Mouse (Mus musculus) heart, embryonic 11.5 days (tissue): ENCODE data around the gene Atp8a2. TPM values are rescaled to one million over a fixed set of nuclear protein-coding genes. Genes with fewer than 3 reads are reported as not detected.
A peak's percentile ranks its signal among the peaks of the same experiment; 100 is the strongest.

ENCODE experiments used
- ATAC-seq: fragments of 200-750 bp; cut with Nextera tagmentation; replicated peaks from 2 replicates; pipeline ENCODE4 v1.8.0; 2017; ENCODE audit warnings: moderate library complexity; ENCODE audit not compliant: insufficient number of reproducible peaks, low FRiP score, low TSS enrichment
- H3K27ac ChIP-seq: fragments of 300-500 bp; sonication (generic); 2 replicates; pipeline ENCODE4 v1.5.1; 2014; ENCODE audit warnings: mild to moderate bottlenecking, low read depth, low read length
- H3K27me3 ChIP-seq: fragments of 300-500 bp; sonication (generic); 2 replicates; pipeline ENCODE4 v1.6.1; 2014; ENCODE audit warnings: mild to moderate bottlenecking, low read length, mixed read lengths; ENCODE audit not compliant: control insufficient read depth, insufficient read depth
- H3K36me3 ChIP-seq: fragments of 300-500 bp; sonication (generic); 2 replicates; pipeline ENCODE4 v1.6.1; 2014; ENCODE audit warnings: mild to moderate bottlenecking, low read length, moderate library complexity, mixed read lengths; ENCODE audit not compliant: control insufficient read depth, insufficient read depth
- H3K4me1 ChIP-seq: fragments of 300-500 bp; sonication (generic); 2 replicates; pipeline ENCODE4 v1.6.1; 2014; ENCODE audit warnings: low read length; ENCODE audit not compliant: control insufficient read depth, insufficient read depth
- H3K4me2 ChIP-seq: fragments of 300-500 bp; sonication (generic); 2 replicates; pipeline ENCODE4 v1.6.1; 2014; ENCODE audit warnings: mild to moderate bottlenecking, moderate library complexity
- H3K4me3 ChIP-seq: fragments of 300-500 bp; sonication (generic); 2 replicates; pipeline ENCODE4 v1.5.1; 2014; ENCODE audit warnings: low read depth, low read length
- H3K9ac ChIP-seq: fragments of 300-500 bp; sonication (generic); 2 replicates; pipeline ENCODE4 v1.6.1; 2014; ENCODE audit warnings: mild to moderate bottlenecking, low read depth, low read length, moderate library complexity
- H3K9me3 ChIP-seq: fragments of 300-500 bp; sonication (generic); replicated peaks from 2 replicates; pipeline ENCODE4 v1.6.1; 2016; ENCODE audit warnings: low read length; ENCODE audit not compliant: control insufficient read depth
- WGBS: fragments of 180-500 bp; shearing (Covaris S2); extraction: QIAGEN DNeasy Blood & Tissue Kit; methylation state at CpG from one replicate; pipeline ENCODE4 v1.1.7; 2014; ENCODE audit not compliant: insufficient replicate concordance; 5-methylcytosine and 5-hydroxymethylcytosine counted together
- polyA plus RNA-seq: library from polyadenylated mRNA; unstranded; fragments of >200 nt; fragmentation: Nextera tagmentation; extraction: Ambion mirVana; gene quantifications from 2 replicates; pipeline ENCODE4 v1.2.1, GENCODE M21; 2014

The Atp8a2 gene
- polyA plus RNA-seq, 1 experiment from 2014 or later = 6.8 TPM

DNA sequence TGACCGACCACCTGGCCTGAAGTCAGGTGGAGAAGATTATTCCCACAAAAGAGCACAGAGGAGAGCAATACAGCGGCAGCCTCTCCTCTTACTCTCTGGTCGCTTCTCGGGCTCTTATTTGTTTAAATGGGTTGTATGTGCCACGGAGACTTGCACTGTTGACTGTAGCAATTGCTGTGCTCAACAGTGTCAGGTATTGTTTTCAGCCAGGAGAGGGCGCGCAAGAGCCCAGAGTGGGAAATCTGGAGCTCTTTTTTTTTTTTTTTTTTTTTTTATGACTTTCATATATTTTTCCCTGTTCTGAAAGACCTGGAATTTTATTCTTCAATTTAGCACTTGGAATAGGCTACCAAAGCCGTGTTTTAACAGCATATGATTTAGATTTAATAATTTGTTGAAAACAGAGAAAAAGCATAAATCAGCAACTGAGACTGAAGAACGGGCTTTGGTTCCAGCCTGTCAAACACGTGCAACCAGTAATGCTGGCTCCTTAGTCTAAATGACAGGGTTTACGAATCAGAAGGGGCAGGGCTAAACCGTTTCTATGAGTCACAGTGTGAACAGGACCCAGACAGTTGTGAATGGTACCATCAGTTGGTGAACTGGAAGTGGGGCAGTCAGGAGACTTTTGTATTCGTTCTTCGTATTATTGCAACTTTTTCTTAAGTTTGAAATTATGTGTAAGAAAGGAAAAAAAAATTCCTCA is 583.9 kb downstream of the Atp8a2 start:
- WGBS = 53% methylated on average over 14 of the region's 14 CpGs
- H3K27me3 ChIP-seq = no peaks in the 10 kb centered on the region

DNA sequence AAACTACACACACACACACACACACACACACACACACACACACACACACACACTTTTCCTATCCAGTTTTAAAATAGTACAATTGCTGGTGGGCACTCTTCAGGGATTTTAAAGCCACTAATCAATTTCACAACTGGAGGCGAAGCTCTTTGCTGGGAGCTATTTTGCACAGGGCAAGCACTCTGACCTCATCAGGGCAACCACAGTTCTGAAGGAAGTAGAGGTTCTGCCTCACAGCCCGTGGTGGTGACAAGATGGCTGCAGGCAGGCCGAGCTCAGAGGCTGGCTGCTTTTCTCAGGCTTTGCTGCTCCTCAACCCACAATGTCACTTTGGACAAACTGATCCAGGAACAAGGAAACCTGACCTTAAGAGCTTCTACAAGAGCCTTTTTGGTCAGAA is 590.0 kb downstream of the Atp8a2 start:
- Histone ChIP-seq H3K27me3 (no peaks in the 10 kb centered on the region), H3K4me3 (no peak overlapping the region), H3K4me1 (no peaks in the 10 kb centered on the region), H3K36me3 (no peaks in the 10 kb centered on the region), H3K9ac (no peak overlapping the region), H3K27ac (no peak overlapping the region), H3K9me3 (no peaks in the 10 kb centered on the region), H3K4me2 (no peak overlapping the region)
- ATAC-seq = no peak
- WGBS = 46% methylated on average over 3 of the region's 3 CpGs

More for the DNA sequence above, 583.9 kb downstream of the Atp8a2 start:
- Histone ChIP-seq H3K4me2 (no peak overlapping the region), H3K27ac (no peak overlapping the region), H3K4me3 (no peak overlapping the region), H3K9me3 (no peaks in the 10 kb centered on the region), H3K36me3 (no peaks in the 10 kb centered on the region), H3K9ac (no peak overlapping the region), H3K4me1 (no peaks in the 10 kb centered on the region)
- no peak for ATAC-seq

GRCm38 (mm10) chr14:59605671-59606353 is 591.2 kb downstream of the Atp8a2 start:
- no peak overlapping the region for H3K4me2 ChIP-seq
- no peak for ATAC-seq
- no peaks in the 10 kb centered on the region for H3K27me3 ChIP-seq
- 17% methylated on average over 5 of the region's 5 CpGs for WGBS
- H3K9me3 ChIP-seq = no peaks in the 10 kb centered on the region
- no peaks in the 10 kb centered on the region for H3K36me3 ChIP-seq
- no peaks in the 10 kb centered on the region for H3K4me1 ChIP-seq
- H3K9ac ChIP-seq = no peak overlapping the region
- no peak overlapping the region for H3K27ac ChIP-seq
- H3K4me3 ChIP-seq = no peak overlapping the region

- Histone ChIP-seq H3K4me3 (no peak overlapping the region), H3K4me2 (no peak overlapping the region), H3K36me3 (no peaks in the 10 kb centered on the region), H3K27ac (no peak overlapping the region), H3K9me3 (no peaks in the 10 kb centered on the region), H3K4me1 (no peaks in the 10 kb centered on the region), H3K27me3 (no peaks in the 10 kb centered on the region), H3K9ac (no peak overlapping the region)
- no peak for ATAC-seq
- WGBS = 68% methylated on average over 5 of the region's 5 CpGs
Observed at GRCm38 (mm10) chr14:59604002-59604645, 592.9 kb downstream of the Atp8a2 start.

DNA sequence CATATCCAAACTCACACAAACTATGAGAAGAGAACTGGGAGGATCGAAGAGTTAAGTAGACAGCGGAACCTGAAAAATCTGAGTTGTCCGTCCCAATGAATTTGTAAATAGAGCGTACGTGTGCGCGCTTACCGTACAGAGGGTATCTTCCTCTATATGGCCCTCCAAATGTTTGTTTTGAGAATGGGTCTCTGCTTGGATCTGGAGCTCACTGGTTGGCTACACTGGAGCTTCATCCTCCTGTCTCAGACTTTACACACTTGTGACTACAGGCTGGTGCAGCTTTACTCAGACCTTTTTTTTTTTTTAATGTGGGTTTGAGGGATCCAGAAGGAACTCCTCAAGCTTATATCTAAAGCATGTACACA is 598.7 kb downstream of the Atp8a2 start:
- Histone ChIP-seq H3K9ac (peak overlapping the region; percentile 86), H3K4me2 (peak overlapping the region; percentile 57), H3K9me3 (no peaks in the 10 kb centered on the region), H3K36me3 (peaks cover 2% of the 10 kb centered on the region; the same call in 1 of the 2 replicates), H3K4me3 (peak overlapping the region; percentile 90), H3K27me3 (no peaks in the 10 kb centered on the region), H3K4me1 (peaks cover 7% of the 10 kb centered on the region), H3K27ac (peak overlapping the region; percentile 13; the same call in 1 of the 2 replicates)
- 6% methylated on average over 8 of the region's 8 CpGs for WGBS
- ATAC-seq = no peak

- WGBS = under 1% methylated on average over 46 of the region's 48 CpGs
- ATAC-seq = peak; percentile 88
- H3K4me1 ChIP-seq = peaks cover 7% of the 10 kb centered on the region
- peak within 1 kb of the TSS; percentile 54 for H3K27ac ChIP-seq
- H3K4me2 ChIP-seq = peak within 1 kb of the TSS; percentile 89
- no peaks in the 10 kb centered on the region for H3K9me3 ChIP-seq
- H3K27me3 ChIP-seq = no peaks in the 10 kb centered on the region
- peak within 1 kb of the TSS; percentile 86 for H3K9ac ChIP-seq
- peaks cover 2% of the 10 kb centered on the region; the same call in 1 of the 2 replicates for H3K36me3 ChIP-seq
- peak within 1 kb of the TSS; percentile 90 for H3K4me3 ChIP-seq
Observed at GRCm38 (mm10) chr14:59597398-59598259, 599.4 kb downstream of the Atp8a2 start, which contains the start of gene Cdadc1. Gene Cdadc1, minus strand, starts transcription at chr14:59597959.

- no peaks in the 10 kb centered on the region for H3K9me3 ChIP-seq
- no peaks in the 10 kb centered on the region for H3K27me3 ChIP-seq
- peaks cover 2% of the 10 kb centered on the region; the same call in 1 of the 2 replicates for H3K36me3 ChIP-seq
- WGBS = 88% methylated on average over 3 of the region's 3 CpGs
- no peak overlapping the region for H3K27ac ChIP-seq
- peaks cover 7% of the 10 kb centered on the region for H3K4me1 ChIP-seq
- ATAC-seq = no peak
- no peak overlapping the region for H3K4me2 ChIP-seq
- no peak overlapping the region for H3K4me3 ChIP-seq
- no peak overlapping the region for H3K9ac ChIP-seq
Observed at GRCm38 (mm10) chr14:59594988-59595387, 602.0 kb downstream of the Atp8a2 start.

DNA sequence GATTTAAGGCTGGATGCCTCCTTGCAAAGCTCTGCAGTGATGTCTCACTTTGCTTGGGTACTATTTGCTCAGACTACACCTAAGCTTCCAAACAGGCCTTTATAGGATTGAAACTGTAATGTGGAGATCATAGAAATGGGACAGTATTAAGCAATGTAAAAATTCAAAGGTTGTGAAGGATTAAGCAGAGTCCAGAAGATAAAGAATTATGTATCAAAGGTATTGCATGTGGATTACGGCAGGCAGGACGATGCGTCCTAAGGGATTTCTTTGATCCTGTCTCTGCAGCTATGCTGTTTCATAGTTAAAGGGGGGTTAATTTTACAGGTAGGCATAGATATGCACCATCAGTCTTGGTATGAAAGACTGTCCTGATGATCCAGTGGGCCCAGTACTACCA is 604.4 kb downstream of the Atp8a2 start:
- H3K27ac ChIP-seq = no peak overlapping the region
- H3K27me3 ChIP-seq = no peaks in the 10 kb centered on the region
- H3K4me2 ChIP-seq = no peak overlapping the region
- H3K4me1 ChIP-seq = peaks cover 7% of the 10 kb centered on the region
- no peaks in the 10 kb centered on the region for H3K9me3 ChIP-seq
- H3K9ac ChIP-seq = no peak overlapping the region
- 90% methylated on average over 3 of the region's 3 CpGs for WGBS
- no peak overlapping the region for H3K4me3 ChIP-seq
- ATAC-seq = no peak
- peaks cover 4% of the 10 kb centered on the region; the same call in 1 of the 2 replicates for H3K36me3 ChIP-seq
